Mouse (Mus musculus): ENCODE measurements at regions not wholly inside any gene's neighbourhood (a gene's known extent, or its start where the extent isn't known, plus 50 kb on each side); places are given as distances from the start of the nearest gene placed in this dataset.

DNA sequence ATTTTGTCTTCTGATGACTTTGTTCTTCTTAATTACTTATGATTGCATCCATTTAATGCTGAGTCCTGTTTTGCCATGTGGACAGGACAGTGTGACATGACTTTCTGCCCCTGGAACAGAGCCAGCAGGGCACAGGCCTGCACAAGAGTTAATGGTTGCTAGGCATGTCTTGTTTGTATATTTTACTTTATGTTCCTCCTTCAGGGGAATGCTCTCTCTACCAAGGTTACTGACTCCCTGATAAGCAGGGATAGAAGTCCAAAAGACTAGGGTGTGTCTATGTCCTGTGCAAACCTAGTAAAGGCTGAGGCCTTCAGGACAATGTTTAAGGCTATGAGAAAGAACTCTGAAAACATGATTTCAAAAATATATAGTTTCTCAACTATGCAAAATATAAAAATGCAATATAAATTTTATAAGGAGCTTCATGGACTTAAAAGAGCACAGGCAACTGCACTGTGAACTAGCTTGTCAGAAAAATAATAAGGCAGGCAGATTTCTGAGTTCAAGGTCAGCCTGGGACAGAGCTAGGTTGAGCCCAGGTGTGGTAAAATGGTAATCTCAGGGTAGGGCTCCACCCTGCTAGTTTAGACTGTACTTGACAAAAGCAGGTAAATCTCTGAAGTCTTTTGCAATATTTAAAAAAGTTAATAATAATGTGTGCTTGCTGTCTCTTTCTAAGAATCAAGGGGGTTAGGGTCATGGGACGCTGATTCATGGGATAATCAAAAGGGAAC is 99.7 kb upstream of the Gbe1 start:
- Histone ChIP-seq H3K9ac (ENCODE audit: control insufficient read depth, low read depth, low read length, poor library complexity, severe bottlenecking) (no peak overlapping the region), H3K27ac (ENCODE audit: control insufficient read depth, low read depth, low read length) (no peak overlapping the region), H3K9me3 (replicated peaks; ENCODE audit: insufficient read depth, low read length) (no peaks in the 10 kb centered on the region), H3K4me3 (ENCODE audit: control insufficient read depth in 1 of 2, insufficient read depth in 1 of 2, low read depth in 2 of 2, low read length in 2 of 2) (no peak overlapping the region), H3K79me2 (ENCODE audit: control insufficient read depth, insufficient read depth, low read length, poor library complexity) (no peaks in the 10 kb centered on the region), H3K4me1 (ENCODE audit: control insufficient read depth in 1 of 2, insufficient read depth in 2 of 2, low read length in 2 of 2) (no peaks in the 10 kb centered on the region), H3K27me3 (ENCODE audit: control insufficient read depth in 1 of 2, insufficient read depth in 2 of 2, low read length in 2 of 2) (no peaks in the 10 kb centered on the region), H3K36me3 (ENCODE audit: control insufficient read depth in 1 of 2, insufficient read depth in 2 of 2, low read length in 2 of 2) (no peaks in the 10 kb centered on the region)
- DNase-seq (ENCODE audit: low read depth, low spot score) = no peak
- TF ChIP-seq ZMIZ1 (IDR thresholded peaks at IDR 0.05; ENCODE audit: low read depth, low read length) = no peak
- TF ChIP-seq SMC3 (IDR thresholded peaks at IDR 0.05; ENCODE audit: low read depth, low read length) = no peak
- no peak for TF ChIP-seq CHD2 (IDR thresholded peaks at IDR 0.05; ENCODE audit: low read length)
- TF ChIP-seq JUND (IDR thresholded peaks at IDR 0.05; ENCODE audit: low read depth, low read length) = no peak
- TF ChIP-seq RCOR1 (IDR thresholded peaks at IDR 0.05; ENCODE audit: low read depth, low read length) = no peak
- TF ChIP-seq MXI1 (IDR thresholded peaks at IDR 0.05; ENCODE audit: low read depth, low read length) = no peak
- no peak for TF ChIP-seq ZNF384 (IDR thresholded peaks at IDR 0.05; ENCODE audit: low read depth, low read length)
- TF ChIP-seq GABPA (IDR thresholded peaks at IDR 0.05; ENCODE audit: low read depth, low read length) = no peak

DNA sequence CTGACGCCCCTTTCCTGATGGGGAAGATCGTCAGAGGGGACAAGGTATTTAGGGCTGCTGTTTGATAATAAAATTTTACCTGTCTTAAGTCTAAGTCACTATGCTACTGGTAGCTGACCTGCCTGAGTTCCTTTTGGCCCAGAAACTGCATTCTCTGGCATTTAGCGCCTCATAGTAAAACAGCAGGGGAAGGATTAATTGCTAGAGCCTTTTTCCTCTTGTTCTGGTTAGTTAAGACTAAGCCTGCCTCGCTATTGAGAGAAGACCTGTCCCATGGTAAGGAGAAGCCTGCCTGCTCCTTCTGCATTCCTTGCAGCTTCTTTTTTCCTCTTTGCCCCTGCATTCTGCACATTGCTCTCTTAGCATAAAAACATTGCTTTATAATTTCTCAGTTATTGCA is 98.9 kb upstream of the Gbe1 start:
- H3K27me3 ChIP-seq (ENCODE audit: control insufficient read depth in 1 of 2, insufficient read depth in 2 of 2, low read length in 2 of 2) = no peaks in the 10 kb centered on the region
- no peak overlapping the region for H3K27ac ChIP-seq (ENCODE audit: control insufficient read depth, low read depth, low read length)
- no peaks in the 10 kb centered on the region for H3K36me3 ChIP-seq (ENCODE audit: control insufficient read depth in 1 of 2, insufficient read depth in 2 of 2, low read length in 2 of 2)
- DNase-seq (ENCODE audit: low read depth, low spot score) = no peak
- H3K9ac ChIP-seq (ENCODE audit: control insufficient read depth, low read depth, low read length, poor library complexity, severe bottlenecking) = no peak overlapping the region
- no peaks in the 10 kb centered on the region for H3K9me3 ChIP-seq (replicated peaks; ENCODE audit: insufficient read depth, low read length)
- H3K4me1 ChIP-seq (ENCODE audit: control insufficient read depth in 1 of 2, insufficient read depth in 2 of 2, low read length in 2 of 2) = no peaks in the 10 kb centered on the region
- TF ChIP-seq MYB (IDR thresholded peaks at IDR 0.05; ENCODE audit: low read depth, low read length) (no peak), MAX (IDR thresholded peaks at IDR 0.05; ENCODE audit: low read length) (no peak), MXI1 (IDR thresholded peaks at IDR 0.05; ENCODE audit: low read depth, low read length) (no peak), ELF1 (IDR thresholded peaks at IDR 0.05; ENCODE audit: low read depth, low read length) (no peak), GATA1 (IDR thresholded peaks at IDR 0.05; ENCODE audit: low read depth, low read length) (no peak), MAFK (IDR thresholded peaks at IDR 0.05; ENCODE audit: borderline replicate concordance, low read depth, low read length) (no peak), NELFE (IDR thresholded peaks at IDR 0.05; ENCODE audit: low read depth, low read length) (no peak), KAT2A (conservative IDR thresholded peaks at IDR 0.05; ENCODE audit: low read depth, low read length) (no peak), HCFC1 (IDR thresholded peaks at IDR 0.05; ENCODE audit: low read depth, low read length) (no peak), TBP (IDR thresholded peaks at IDR 0.05; ENCODE audit: low read depth, low read length) (no peak), CHD2 (IDR thresholded peaks at IDR 0.05; ENCODE audit: low read length) (no peak), UBTF (IDR thresholded peaks at IDR 0.05; ENCODE audit: borderline replicate concordance, insufficient read depth, low read depth, low read length) (no peak), CHD1 (IDR thresholded peaks at IDR 0.05; ENCODE audit: low read depth, low read length) (no peak), EP300 (IDR thresholded peaks at IDR 0.05; ENCODE audit: low read depth in 1 of 2, low read length in 2 of 2) (no peak), RAD21 (IDR thresholded peaks at IDR 0.05; ENCODE audit: low read depth, low read length) (no peak), POLR2AphosphoS2 (IDR thresholded peaks at IDR 0.05; ENCODE audit: low read length) (no peak), POLR2A (IDR thresholded peaks at IDR 0.05; ENCODE audit: control insufficient read depth in 1 of 2, insufficient read depth in 1 of 2, low read depth in 1 of 2, low read length in 2 of 2, poor library complexity in 1 of 2) (no peak)
- no peaks in the 10 kb centered on the region for H3K79me2 ChIP-seq (ENCODE audit: control insufficient read depth, insufficient read depth, low read length, poor library complexity)
- H3K4me3 ChIP-seq (ENCODE audit: control insufficient read depth in 1 of 2, insufficient read depth in 1 of 2, low read depth in 2 of 2, low read length in 2 of 2) = no peak overlapping the region

All from MEL (cell line).